Mouse (Mus musculus) adrenal gland, adult (tissue): ENCODE measurements at regions not wholly inside any gene's neighbourhood (a gene's known extent, or its start where the extent isn't known, plus 50 kb on each side); places are given as distances from the start of the nearest gene placed in this dataset.
A peak's percentile ranks its signal among the peaks of the same experiment; 100 is the strongest.

Source experiments
- DNase-seq, 2 experiments: peaks; one replicate each; pipeline ENCODE4 v3.0.0; 2022 to 2023; ENCODE audit warnings: low spot score in 1 of 2; ENCODE audit not compliant: inconsistent age in 2 of 2

GRCm38 (mm10) chr9:69664201-69664600 lies 96.5 kb downstream of the Foxb1 start:
- no peak for DNase-seq

GRCm38 (mm10) chr9:69662394-69662793 lies 98.3 kb downstream of the Foxb1 start:
- DNase-seq: peak; percentile 15 to 57

- peak; percentile 20 to 42 for DNase-seq
Observed at GRCm38 (mm10) chr9:69658276-69658675, 102.5 kb downstream of the Foxb1 start.

- no peak for DNase-seq
Observed at GRCm38 (mm10) chr9:69656053-69656452, 104.7 kb downstream of the Foxb1 start.

GRCm38 (mm10) chr9:69652106-69652505 lies 108.6 kb downstream of the Foxb1 start:
- no peak for DNase-seq

- no peak for DNase-seq
Observed at GRCm38 (mm10) chr9:69651608-69652007, 109.1 kb downstream of the Foxb1 start.

- no peak for DNase-seq
Observed at GRCm38 (mm10) chr9:69642591-69642990, 118.1 kb downstream of the Foxb1 start.

GRCm38 (mm10) chr9:69623312-69623711 lies 137.4 kb downstream of the Foxb1 start:
- peak; percentile 58 to 87 for DNase-seq

- DNase-seq: no peak
Observed at GRCm38 (mm10) chr9:69621006-69621405, 139.7 kb downstream of the Foxb1 start.

GRCm38 (mm10) chr9:69617328-69617727 lies 143.4 kb downstream of the Foxb1 start:
- DNase-seq: no peak

- no peak for DNase-seq
Observed at GRCm38 (mm10) chr9:69597472-69597871, 144.1 kb downstream of the Anxa2 start.

- no peak for DNase-seq
Observed at GRCm38 (mm10) chr9:69592329-69593062, 139.1 kb downstream of the Anxa2 start.

GRCm38 (mm10) chr9:69588846-69589245 lies 135.4 kb downstream of the Anxa2 start:
- DNase-seq: no peak

- no peak for DNase-seq
Observed at GRCm38 (mm10) chr9:69587096-69587495, 133.7 kb downstream of the Anxa2 start.

- DNase-seq: peak in 1 of 2 experiments; percentile 26
Observed at GRCm38 (mm10) chr9:69581236-69581635, 127.8 kb downstream of the Anxa2 start.

GRCm38 (mm10) chr9:69577661-69578405 lies 124.4 kb downstream of the Anxa2 start:
- no peak for DNase-seq

GRCm38 (mm10) chr9:69575386-69575785 lies 122.0 kb downstream of the Anxa2 start:
- DNase-seq: no peak

GRCm38 (mm10) chr9:69568631-69569230 lies 115.3 kb downstream of the Anxa2 start:
- DNase-seq: no peak

- no peak for DNase-seq
Observed at GRCm38 (mm10) chr9:69568222-69568621, 114.8 kb downstream of the Anxa2 start.

- peak; percentile 43 to 78 for DNase-seq
Observed at GRCm38 (mm10) chr9:69566996-69567395, 113.6 kb downstream of the Anxa2 start.

- DNase-seq: no peak
Observed at GRCm38 (mm10) chr9:69543241-69543640, 89.8 kb downstream of the Anxa2 start.
